Mouse (Mus musculus) ES-Bruce4 (cell line): Measurements from ENCODE around the gene Adcy1.

Experiments used
- EP300 ChIP-seq: IDR thresholded peaks from 2 replicates; pipeline ENCODE4 v1.6.1; 2011; ENCODE audit warnings: low read depth, low read length; ENCODE audit not compliant: insufficient read depth
- POLR2A ChIP-seq: IDR thresholded peaks from one replicate; pipeline ENCODE4 v1.8.1; 2011; ENCODE audit warnings: low read length; ENCODE audit not compliant: insufficient read depth

DNA sequence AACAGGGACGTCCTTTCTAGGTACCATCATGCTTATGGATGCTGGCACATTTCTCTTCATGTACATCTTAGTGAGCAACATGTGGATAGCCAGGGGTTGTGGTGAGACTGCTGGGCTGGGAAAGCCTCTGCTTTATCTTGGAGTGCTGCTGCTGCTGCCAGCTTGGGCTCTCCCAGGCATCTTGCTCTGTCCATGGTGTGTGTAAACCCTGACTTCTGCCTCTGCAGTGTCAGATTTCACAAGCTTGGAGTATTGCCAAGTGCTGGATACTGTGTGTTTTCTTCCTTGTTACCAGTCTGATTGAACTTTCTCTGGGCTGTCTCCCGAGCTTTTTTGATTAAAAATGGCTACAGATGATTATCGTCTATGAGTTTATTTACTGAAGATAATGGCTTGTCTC, 79.4 kb downstream of the Adcy1 start:
- no peak for TF ChIP-seq EP300
- TF ChIP-seq POLR2A, result no peak
